Mouse (Mus musculus): ENCODE data around the gene Zfp764. TPM values are rescaled to one million over a fixed set of nuclear protein-coding genes. Genes with fewer than 3 reads are reported as not detected.
"Not testable (repeated sequence)": the region's sequence is repeated elsewhere in the genome, so short reads cannot be mapped to it uniquely, and the experiment has no call there.

Gene Zfp764
- polyA plus RNA-seq, 1 experiment from 2014 or later = 8.3 TPM

DNA sequence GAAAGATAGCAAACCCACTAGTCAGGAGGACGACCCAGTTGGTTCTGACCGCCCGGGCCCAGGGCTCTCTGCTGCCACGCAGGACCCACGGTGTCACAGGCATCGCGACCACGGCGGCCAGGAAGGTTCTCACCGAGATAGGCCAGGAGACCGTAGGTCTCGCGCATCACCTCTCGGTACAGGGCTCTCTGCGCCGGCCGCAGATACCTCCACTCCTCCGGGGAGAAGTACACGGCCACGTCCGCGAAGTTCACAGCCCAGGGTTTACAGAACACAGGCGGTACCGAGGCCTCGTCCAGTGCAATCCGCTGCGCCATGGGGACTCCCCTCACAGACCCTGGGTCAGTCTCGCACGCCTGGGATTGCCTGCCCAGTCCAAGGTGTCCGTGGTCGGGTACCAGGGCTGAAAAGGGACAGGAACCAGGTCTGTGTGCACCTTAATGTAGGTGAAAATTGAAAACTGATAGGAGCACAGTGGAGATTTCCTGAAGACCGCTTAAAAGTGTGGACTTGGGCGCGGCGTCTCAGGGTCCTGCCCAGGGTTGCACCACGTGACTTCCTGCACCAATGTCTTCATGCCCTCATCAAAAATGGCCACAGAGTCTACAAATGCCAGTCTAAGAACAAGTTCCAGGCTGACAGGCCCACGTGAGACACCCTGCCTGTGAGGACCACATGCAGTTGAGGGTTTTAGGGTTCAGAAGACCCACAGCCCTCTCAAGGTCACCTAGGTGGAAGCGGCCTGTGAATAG, 19.8 kb downstream of the Zfp764 start, which contains the start of gene 9130019O22Rik:
Gene 9130019O22Rik (minus strand): TSS at position 526 of the 752 bp plus-strand sequence.
- Histone ChIP-seq H3K4me2 (replicated peaks) (peak within 1 kb of the TSS; percentile 69), H3K4me3 (replicated peaks) (peak within 1 kb of the TSS; percentile 55), H3K9me3 (no peaks in the 10 kb centered on the region), H3K27ac (0 out of 2 replicates have a peak within 1 kb of the TSS, but pooled peaks have one; percentile 51), H3K36me3 (peaks cover 21% of the 10 kb centered on the region), H3K27me3 (replicated peaks) (no peaks in the 10 kb centered on the region), H3K4me1 (replicated peaks) (no peaks in the 10 kb centered on the region), H3K9ac (peak within 1 kb of the TSS; percentile 66)
- peak; percentile 92 for ATAC-seq
- WGBS = 9% methylated on average over 38 of the region's 38 CpGs

DNA sequence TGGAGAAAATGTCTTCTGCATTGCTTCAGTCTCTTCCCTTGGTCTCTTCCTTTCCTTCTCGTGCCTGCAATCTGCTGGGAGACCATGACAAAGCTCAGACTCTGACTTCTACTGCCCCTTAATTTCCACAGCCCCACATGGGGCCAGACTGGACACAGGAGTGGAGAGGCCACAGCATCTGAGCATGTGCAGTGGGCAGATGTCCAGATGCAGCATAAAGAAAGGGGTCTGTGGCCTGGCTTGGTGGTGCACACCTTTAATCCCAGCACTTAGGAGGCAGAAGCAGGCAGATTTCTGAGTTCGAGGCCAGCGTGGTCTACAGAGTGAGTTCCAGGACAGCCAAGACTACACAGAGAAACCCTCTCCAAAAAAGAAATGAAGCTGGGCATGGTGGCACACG, 21.1 kb downstream of the Zfp764 start:
- H3K4me2 ChIP-seq (replicated peaks); H3K9me3 ChIP-seq; H3K27me3 ChIP-seq (replicated peaks); H3K4me3 ChIP-seq (replicated peaks); H3K4me1 ChIP-seq (replicated peaks); H3K9ac ChIP-seq; H3K27ac ChIP-seq; ATAC-seq: not testable (repeated sequence)
- H3K36me3 ChIP-seq = peaks cover 11% of the 10 kb centered on the region
- 91% methylated on average over 4 of the region's 4 CpGs for WGBS

DNA sequence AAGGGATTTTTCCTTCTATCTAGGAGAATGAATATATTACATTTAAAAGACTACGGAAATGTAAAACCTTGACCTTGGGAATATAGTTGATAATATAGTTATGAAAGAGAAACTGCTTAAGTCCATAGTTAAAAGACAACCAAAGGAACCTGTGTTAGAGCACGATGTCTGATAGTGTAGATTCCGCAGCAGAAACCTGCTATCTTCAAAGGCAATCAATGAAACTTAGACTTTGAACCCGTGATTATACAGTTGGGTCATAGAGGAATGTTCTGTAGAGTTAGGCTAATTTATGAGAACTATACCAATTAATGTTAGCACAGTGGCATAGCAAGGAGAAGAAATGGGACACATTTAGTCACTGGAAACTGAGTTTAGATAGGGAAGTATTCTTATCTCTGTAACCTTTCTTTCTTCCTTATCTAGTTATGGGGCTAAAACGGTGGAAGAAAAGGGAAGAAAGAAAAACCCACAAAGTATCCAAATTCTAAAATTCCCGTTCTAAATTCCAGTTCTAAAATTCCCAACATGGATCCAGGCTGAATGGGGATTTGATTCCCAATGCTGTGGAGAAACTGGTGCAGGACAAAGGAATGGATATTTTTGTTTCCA, 28.2 kb downstream of the Zfp764 start:
- Histone ChIP-seq H3K4me1 (replicated peaks) (no peaks in the 10 kb centered on the region), H3K9me3 (no peaks in the 10 kb centered on the region), H3K27ac (peak overlapping the region; percentile 34; the same call in 1 of the 2 replicates), H3K4me2 (replicated peaks) (no peak overlapping the region), H3K27me3 (replicated peaks) (no peaks in the 10 kb centered on the region), H3K4me3 (replicated peaks) (no peak overlapping the region), H3K9ac (no peak overlapping the region), H3K36me3 (peaks cover 8% of the 10 kb centered on the region)
- ATAC-seq = peak; percentile 57
- WGBS = 54% methylated on average over 6 of the region's 6 CpGs

DNA sequence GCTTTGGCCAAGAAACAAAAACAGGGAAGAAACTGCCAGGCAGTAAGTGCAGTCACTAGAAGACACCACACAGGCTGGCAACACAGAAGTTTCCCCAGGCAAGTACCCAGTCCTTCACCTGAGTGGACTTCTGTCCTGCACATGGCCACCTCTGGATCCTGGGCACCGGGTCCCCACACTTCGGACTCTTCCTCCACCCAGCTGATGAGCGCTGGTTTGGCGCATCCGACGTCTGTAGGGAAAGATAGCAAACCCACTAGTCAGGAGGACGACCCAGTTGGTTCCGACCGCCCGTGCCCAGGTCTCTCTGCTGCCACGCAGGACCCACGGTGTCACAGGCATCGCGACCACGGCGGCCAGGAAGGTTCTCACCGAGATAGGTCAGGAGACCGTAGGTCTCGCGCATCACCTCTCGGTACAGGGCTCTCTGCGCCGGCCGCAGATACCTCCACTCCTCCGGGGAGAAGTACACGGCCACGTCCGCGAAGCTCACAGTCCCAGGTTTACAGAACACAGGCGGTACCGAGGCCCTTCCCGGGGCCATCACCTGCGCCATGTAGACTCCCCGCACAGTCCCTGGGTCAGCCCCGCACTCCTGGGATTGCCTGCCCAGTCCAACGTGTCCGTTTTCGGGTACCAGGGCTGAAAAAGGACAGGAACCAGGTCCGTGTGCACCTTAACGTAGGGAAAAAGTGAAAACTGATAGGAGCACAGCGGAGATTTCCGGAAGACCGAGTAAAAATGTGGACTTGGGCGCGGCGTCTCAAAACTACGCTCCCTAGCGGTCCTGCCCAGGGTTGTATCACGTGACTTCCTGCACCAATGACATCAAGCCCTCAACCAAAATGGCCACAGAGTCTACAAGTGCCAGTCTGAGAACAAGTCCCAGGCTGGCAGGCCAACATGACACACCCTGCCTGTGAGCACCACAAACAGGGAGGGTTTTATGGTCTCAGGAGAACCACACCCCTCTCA, 31.1 kb downstream of the Zfp764 start, which contains the start of gene Zfp747:
Gene Zfp747 (minus strand): TSS at position 780 of the 975 bp plus-strand sequence.
- H3K36me3 ChIP-seq; H3K27me3 ChIP-seq (replicated peaks); H3K9me3 ChIP-seq; H3K4me1 ChIP-seq (replicated peaks): not testable (repeated sequence)
- WGBS = 3% methylated on average over 49 of the region's 49 CpGs
- Histone ChIP-seq H3K4me2 (replicated peaks) (peak within 1 kb of the TSS; percentile 70), H3K4me3 (replicated peaks) (peak within 1 kb of the TSS; percentile 68), H3K9ac (peak within 1 kb of the TSS; percentile 89), H3K27ac (peak within 1 kb of the TSS; percentile 86)
- ATAC-seq = peak; percentile 94

DNA sequence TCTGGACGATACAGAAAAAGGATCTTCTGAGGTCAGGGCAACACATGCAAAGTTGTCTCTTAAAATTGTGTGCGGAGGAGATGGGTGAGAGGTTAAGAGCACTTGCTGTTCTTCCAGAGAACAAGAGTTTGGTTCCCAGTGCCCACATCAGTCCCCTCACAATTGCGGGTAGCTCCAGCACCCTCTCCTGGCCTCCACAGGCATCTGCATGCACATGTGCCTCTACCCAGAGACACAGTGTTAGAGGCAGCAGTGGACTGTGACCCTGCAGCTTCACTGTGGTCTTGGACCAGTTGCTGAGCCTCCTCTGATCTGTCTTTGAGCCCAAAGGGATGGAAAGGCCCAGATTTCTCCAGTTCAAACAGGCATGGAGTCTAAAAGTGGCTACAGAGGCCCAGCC, 34.8 kb downstream of the Zfp764 start:
- not testable (repeated sequence) for ATAC-seq; H3K4me1 ChIP-seq (replicated peaks); H3K27me3 ChIP-seq (replicated peaks); H3K9me3 ChIP-seq; H3K4me2 ChIP-seq (replicated peaks); H3K4me3 ChIP-seq (replicated peaks); H3K36me3 ChIP-seq; H3K9ac ChIP-seq; H3K27ac ChIP-seq
- 87% methylated on average over 3 of the region's 3 CpGs for WGBS

DNA sequence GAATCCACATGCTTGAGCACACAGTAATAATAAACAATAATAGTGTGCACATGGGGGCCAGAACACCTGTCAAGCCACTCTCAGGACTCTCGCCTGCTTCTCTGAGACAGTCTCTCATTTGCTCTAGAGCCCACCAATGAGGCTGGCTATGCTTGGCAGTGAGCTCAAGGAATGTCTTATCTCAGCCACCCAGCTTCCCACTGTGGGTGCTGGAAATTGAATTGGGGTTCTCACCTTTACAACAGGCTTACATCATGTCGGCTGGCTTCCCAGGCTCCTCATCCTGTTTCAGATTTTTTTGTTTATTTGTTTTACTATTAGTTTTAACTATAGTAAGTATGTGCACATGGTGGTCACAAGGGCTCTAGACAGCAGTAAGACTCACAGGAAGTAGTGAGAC, 35.4 kb downstream of the Zfp764 start:
- H3K4me3 ChIP-seq (replicated peaks) = no peak overlapping the region
- H3K36me3 ChIP-seq = peaks cover 8% of the 10 kb centered on the region
- no peaks in the 10 kb centered on the region for H3K27me3 ChIP-seq (replicated peaks)
- H3K4me1 ChIP-seq (replicated peaks) = no peaks in the 10 kb centered on the region
- ATAC-seq = no peak
- no peak overlapping the region for H3K27ac ChIP-seq
- no peak overlapping the region for H3K9ac ChIP-seq
- H3K9me3 ChIP-seq = no peaks in the 10 kb centered on the region
- 79% methylated on average over 2 of the region's 2 CpGs for WGBS
- no peak overlapping the region for H3K4me2 ChIP-seq (replicated peaks)

DNA sequence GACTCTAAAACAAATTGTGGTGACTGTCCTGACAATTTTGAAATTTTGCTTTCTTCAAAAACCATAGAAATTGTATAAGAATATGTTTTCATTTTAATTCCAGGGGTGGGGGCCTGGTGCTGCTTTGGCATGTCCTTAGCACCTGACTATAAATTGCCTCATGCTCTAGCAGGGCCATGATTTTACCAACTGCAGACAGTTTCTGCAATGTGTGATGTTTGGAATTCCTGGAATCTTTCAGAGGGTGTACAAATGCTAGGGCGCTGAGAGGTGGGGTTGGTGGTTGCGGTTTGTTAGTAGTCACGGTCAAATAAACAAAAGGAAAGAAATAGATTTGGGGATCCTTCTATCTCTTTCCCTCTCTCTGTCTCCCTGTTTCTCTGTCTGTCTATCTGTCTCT, 40.4 kb downstream of the Zfp764 start:
- no peak for ATAC-seq
- 74% methylated on average over 3 of the region's 3 CpGs for WGBS
- no peak overlapping the region for H3K4me3 ChIP-seq (replicated peaks)
- no peak overlapping the region for H3K27ac ChIP-seq
- H3K4me1 ChIP-seq (replicated peaks) = peaks cover 11% of the 10 kb centered on the region
- no peak overlapping the region for H3K4me2 ChIP-seq (replicated peaks)
- no peak overlapping the region for H3K9ac ChIP-seq
- H3K27me3 ChIP-seq (replicated peaks) = 0 out of 2 replicates have a peak, but pooled peaks cover 4% of the 10 kb centered on the region
- no peaks in the 10 kb centered on the region for H3K9me3 ChIP-seq
- H3K36me3 ChIP-seq = no peaks in the 10 kb centered on the region

DNA sequence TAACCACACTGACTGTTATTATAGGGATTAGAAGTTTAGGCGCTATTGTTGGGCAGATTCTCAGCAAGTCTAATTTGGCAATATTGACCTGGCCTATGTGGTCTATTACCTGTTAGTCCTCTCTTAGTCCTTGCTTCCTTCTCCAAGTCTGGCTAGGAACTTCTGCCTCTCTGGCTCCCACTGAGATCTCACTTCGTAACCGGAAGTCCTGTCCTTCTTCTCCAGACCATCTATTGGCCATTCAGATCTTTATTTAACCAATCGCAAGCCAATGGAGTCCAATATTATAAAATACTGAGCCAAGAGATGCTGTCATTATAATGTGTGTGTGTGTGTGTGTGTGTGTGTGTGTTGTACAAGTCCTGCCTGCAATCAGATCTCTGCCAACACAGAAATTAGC, 42.5 kb downstream of the Zfp764 start:
- Histone ChIP-seq H3K9me3 (no peaks in the 10 kb centered on the region), H3K9ac (peak overlapping the region; percentile 61; the same call in 1 of the 2 replicates), H3K36me3 (no peaks in the 10 kb centered on the region), H3K4me1 (replicated peaks) (peaks cover 19% of the 10 kb centered on the region), H3K4me2 (replicated peaks) (peak overlapping the region; percentile 73), H3K27me3 (replicated peaks) (0 out of 2 replicates have a peak, but pooled peaks cover 4% of the 10 kb centered on the region), H3K27ac (peak overlapping the region; percentile 54; the same call in 1 of the 2 replicates), H3K4me3 (replicated peaks) (no peak overlapping the region)
- no peak for ATAC-seq
- WGBS = 59% methylated on average over 4 of the region's 4 CpGs

DNA sequence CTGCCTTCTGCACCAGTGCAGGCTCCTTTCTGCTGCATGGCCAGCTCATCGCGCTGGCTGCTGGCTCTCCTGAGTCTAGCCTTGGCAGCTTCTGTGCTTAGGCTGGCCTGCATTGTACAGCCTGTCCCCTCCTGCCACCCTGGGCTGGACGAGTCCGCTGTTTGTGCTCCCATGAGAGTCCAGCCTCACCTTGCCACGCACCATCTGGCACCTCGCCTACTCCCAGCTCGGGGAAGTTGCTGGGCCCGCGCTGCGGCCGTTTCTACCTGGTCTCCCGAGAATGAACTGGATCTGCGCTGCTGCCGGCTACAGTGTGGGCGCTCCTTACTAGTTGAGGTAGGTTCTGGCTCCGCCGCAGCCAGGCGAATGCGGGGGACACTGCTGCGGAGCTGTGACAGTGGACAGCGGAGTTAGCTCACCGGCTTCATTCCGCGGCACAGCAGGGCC, 43.1 kb downstream of the Zfp764 start:
- Histone ChIP-seq H3K4me3 (replicated peaks) (peak overlapping the region; percentile 40), H3K36me3 (no peaks in the 10 kb centered on the region), H3K4me1 (replicated peaks) (peaks cover 19% of the 10 kb centered on the region), H3K9me3 (no peaks in the 10 kb centered on the region), H3K4me2 (replicated peaks) (peak overlapping the region; percentile 73), H3K9ac (peak overlapping the region; percentile 61), H3K27me3 (replicated peaks) (0 out of 2 replicates have a peak, but pooled peaks cover 4% of the 10 kb centered on the region), H3K27ac (peak overlapping the region; percentile 54)
- 4% methylated on average over 24 of the region's 24 CpGs for WGBS
- ATAC-seq = 0 out of 2 replicates have a peak, but pooled peaks have one; percentile 20

DNA sequence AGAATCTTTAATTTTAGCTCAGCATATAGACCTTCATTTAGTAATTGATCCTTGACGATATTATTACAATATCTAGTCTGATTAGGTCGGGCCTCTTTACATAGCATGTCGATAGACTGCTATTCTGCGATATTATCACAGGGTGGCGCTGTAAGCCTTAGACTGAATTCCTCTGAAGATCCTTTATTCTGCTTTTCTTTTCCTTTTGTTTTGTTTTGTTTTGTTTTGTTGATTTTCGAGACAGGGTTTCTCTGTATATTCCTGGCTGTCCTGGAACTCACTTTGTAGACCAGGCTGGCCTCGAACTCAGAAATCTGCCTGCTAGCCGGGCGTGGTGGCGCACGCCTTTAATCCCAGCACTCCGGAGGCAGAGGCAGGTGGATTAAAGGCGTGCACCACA, 44.2 kb downstream of the Zfp764 start:
- not testable (repeated sequence) for H3K9me3 ChIP-seq; H3K27ac ChIP-seq; H3K36me3 ChIP-seq; H3K27me3 ChIP-seq (replicated peaks); H3K9ac ChIP-seq; H3K4me3 ChIP-seq (replicated peaks); ATAC-seq
- peaks cover 19% of the 10 kb centered on the region for H3K4me1 ChIP-seq (replicated peaks)
- H3K4me2 ChIP-seq (replicated peaks) = peak overlapping the region; percentile 38
- 23% methylated on average over 13 of the region's 13 CpGs for WGBS

DNA sequence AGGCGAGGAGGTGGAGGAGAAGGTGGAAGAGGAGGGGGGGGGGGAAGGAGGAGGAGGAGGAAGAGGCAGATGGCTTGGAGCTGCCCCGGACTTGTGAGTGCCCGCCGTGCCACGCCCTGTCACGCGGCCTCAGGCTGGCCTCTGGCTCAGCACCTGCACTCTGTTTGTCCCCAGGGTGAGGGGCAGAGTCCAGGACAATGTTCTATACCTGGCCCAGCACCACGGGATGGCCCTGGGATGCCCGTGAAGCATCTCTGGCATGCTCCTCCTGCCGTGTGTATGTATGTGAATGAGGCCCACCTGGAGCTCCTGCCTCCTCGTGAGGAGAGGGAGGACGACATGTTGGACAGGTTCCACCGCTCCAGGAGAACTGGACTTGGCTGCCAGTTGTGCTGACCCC, 45.2 kb downstream of the Zfp764 start:
- H3K4me3 ChIP-seq (replicated peaks) = no peak overlapping the region
- H3K36me3 ChIP-seq = no peaks in the 10 kb centered on the region
- no peak overlapping the region for H3K9ac ChIP-seq
- H3K9me3 ChIP-seq = no peaks in the 10 kb centered on the region
- ATAC-seq = peak; percentile 91
- 36% methylated on average over 13 of the region's 13 CpGs for whole genome bisulfite sequencing
- no peak overlapping the region; the same call in 1 of the 2 replicates for H3K4me2 ChIP-seq (replicated peaks)
- H3K4me1 ChIP-seq (replicated peaks) = peaks cover 19% of the 10 kb centered on the region
- 0 out of 2 replicates have a peak, but pooled peaks cover 4% of the 10 kb centered on the region for H3K27me3 ChIP-seq (replicated peaks)
- H3K27ac ChIP-seq = peak overlapping the region; percentile 51
